25 mouse cellular contexts compared by ENCODE assay signal in the genomic region with DNA sequence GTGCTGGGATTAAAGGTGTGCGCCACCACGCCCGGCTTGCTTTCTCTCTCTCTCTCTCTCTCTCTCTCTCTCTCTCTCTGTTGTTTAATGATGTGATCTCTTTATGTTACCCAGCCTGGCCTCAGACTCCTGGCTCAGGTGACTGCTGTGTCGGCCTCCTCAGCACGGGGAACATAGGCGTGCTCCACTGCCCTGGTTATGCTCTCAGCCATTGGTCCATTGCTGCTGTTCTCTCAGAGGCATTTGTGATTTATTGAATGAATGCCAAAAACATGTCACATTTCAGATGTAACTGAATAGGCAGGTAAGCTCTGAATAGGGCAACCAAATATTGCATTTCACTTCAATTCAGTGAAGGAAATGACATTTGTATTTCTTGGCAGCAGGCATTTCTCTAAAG. TPM values are rescaled to one million over a fixed set of nuclear protein-coding genes. Genes with fewer than 3 reads are reported as not detected.
DNase-seq lines count a peak whose midpoint lies in the region; ATAC-seq and TF ChIP-seq lines count a peak whose summit lies in the region.
"Had no signal": no experiment of that assay in that cellular context is flagged by ENCODE, and none has a peak within 500 bp of the region (broad histone marks: within the 10 kb centered on the region; RNA-seq: fewer than 3 reads in every experiment).

No protein-coding gene starts in this region.

- H3K4me2 ChIP-seq in embryonic facial prominence, embryonic 12.5 days (replicated peaks), result no peak overlapping the region
- H3K4me2 ChIP-seq in heart, embryonic 16.5 days (ENCODE audit: low read depth, low read length), result no peak overlapping the region
- H3K4me2 ChIP-seq in midbrain, postnatal 0 days (ENCODE audit: low read depth, low read length, poor library complexity, severe bottlenecking), result no peak overlapping the region
- no peak overlapping the region for H3K4me2 ChIP-seq in midbrain, embryonic 11.5 days
- no peak overlapping the region for H3K4me2 ChIP-seq in stomach, postnatal 0 days (replicated peaks; ENCODE audit: low read depth)
- H3K4me2 ChIP-seq: embryonic facial prominence, embryonic 15.5 days; forebrain, embryonic 12.5 days; forebrain, embryonic 15.5 days; heart, embryonic 12.5 days; heart, embryonic 15.5 days; hindbrain, embryonic 14.5 days had no signal

- 84% methylated on average over 6 of the region's 6 CpGs for WGBS in embryonic facial prominence, embryonic 12.5 days
- 97% methylated on average over 6 of the region's 6 CpGs for WGBS in embryonic facial prominence, embryonic 10.5 days
- 81% methylated on average over 6 of the region's 6 CpGs for WGBS in heart, embryonic 16.5 days
- WGBS in midbrain, postnatal 0 days, result 81% methylated on average over 6 of the region's 6 CpGs
- 90% methylated on average over 4 of the region's 6 CpGs for WGBS in midbrain, embryonic 11.5 days
- WGBS in stomach, postnatal 0 days, result 74% methylated on average over 6 of the region's 6 CpGs

- H3K4me3 ChIP-seq in embryonic facial prominence, embryonic 12.5 days, result no peak overlapping the region
- no peak overlapping the region for H3K4me3 ChIP-seq in embryonic facial prominence, embryonic 10.5 days
- H3K4me3 ChIP-seq in heart, embryonic 16.5 days (ENCODE audit: low read length), result no peak overlapping the region
- no peak overlapping the region for H3K4me3 ChIP-seq in midbrain, postnatal 0 days (ENCODE audit: low read depth, low read length)
- H3K4me3 ChIP-seq in midbrain, embryonic 11.5 days (ENCODE audit: low read depth, low read length), result no peak overlapping the region
- no peak overlapping the region for H3K4me3 ChIP-seq in stomach, postnatal 0 days (ENCODE audit: low read depth, low read length)
- H3K4me3 ChIP-seq: embryonic facial prominence, embryonic 15.5 days; erythroblast, embryonic 14.5 days; forebrain, embryonic 12.5 days; forebrain, embryonic 15.5 days; heart, embryonic 12.5 days; heart, embryonic 15.5 days; hindbrain, embryonic 10.5 days had no signal

- intact Hi-C loops in heart, postnatal 25 days (cut with DNase I), result loop anchor here (2.0 kb wide), 1 partner anchor 27 kb away; no protein-coding TSS in a partner anchor

- no peaks in the 10 kb centered on the region for H3K9me3 ChIP-seq in embryonic facial prominence, embryonic 12.5 days
- H3K9me3 ChIP-seq in embryonic facial prominence, embryonic 10.5 days, result no peaks in the 10 kb centered on the region
- no peaks in the 10 kb centered on the region for H3K9me3 ChIP-seq in heart, embryonic 16.5 days (replicated peaks; ENCODE audit: control insufficient read depth, low read length)
- H3K9me3 ChIP-seq in midbrain, postnatal 0 days (ENCODE audit: low read length), result no peaks in the 10 kb centered on the region
- no peaks in the 10 kb centered on the region for H3K9me3 ChIP-seq in midbrain, embryonic 11.5 days (ENCODE audit: control insufficient read depth, low read length)
- no peaks in the 10 kb centered on the region for H3K9me3 ChIP-seq in stomach, postnatal 0 days (ENCODE audit: control insufficient read depth, low read length)
- H3K9me3 ChIP-seq: embryonic facial prominence, embryonic 15.5 days; forebrain, embryonic 12.5 days; forebrain, embryonic 15.5 days; heart, embryonic 12.5 days; heart, embryonic 15.5 days; hindbrain, embryonic 10.5 days had no signal

- H3K27me3 ChIP-seq in embryonic facial prominence, embryonic 12.5 days, result no peaks in the 10 kb centered on the region
- H3K27me3 ChIP-seq in embryonic facial prominence, embryonic 10.5 days (replicated peaks; ENCODE audit: low read depth, poor library complexity, severe bottlenecking), result no peaks in the 10 kb centered on the region
- no peaks in the 10 kb centered on the region for H3K27me3 ChIP-seq in heart, embryonic 16.5 days (ENCODE audit: control insufficient read depth, insufficient read depth, low read length)
- no peaks in the 10 kb centered on the region for H3K27me3 ChIP-seq in midbrain, postnatal 0 days (ENCODE audit: insufficient read depth, low read length)
- H3K27me3 ChIP-seq in midbrain, embryonic 11.5 days (ENCODE audit: control insufficient read depth, insufficient read depth, low read length), result no peaks in the 10 kb centered on the region
- no peaks in the 10 kb centered on the region for H3K27me3 ChIP-seq in stomach, postnatal 0 days (ENCODE audit: control insufficient read depth, insufficient read depth, low read length)
- H3K27me3 ChIP-seq: embryonic facial prominence, embryonic 15.5 days; forebrain, embryonic 12.5 days; forebrain, embryonic 15.5 days; heart, embryonic 12.5 days; heart, embryonic 15.5 days had no signal

- no peaks in the 10 kb centered on the region for H3K4me1 ChIP-seq in embryonic facial prominence, embryonic 12.5 days
- H3K4me1 ChIP-seq in embryonic facial prominence, embryonic 10.5 days, result peaks cover 3% of the 10 kb centered on the region; the same call in 1 of the 2 replicates
- no peaks in the 10 kb centered on the region for H3K4me1 ChIP-seq in heart, embryonic 16.5 days (ENCODE audit: control insufficient read depth, insufficient read depth, low read length)
- no peaks in the 10 kb centered on the region for H3K4me1 ChIP-seq in midbrain, postnatal 0 days (ENCODE audit: insufficient read depth, low read length)
- peaks cover 7% of the 10 kb centered on the region for H3K4me1 ChIP-seq in midbrain, embryonic 11.5 days (ENCODE audit: control insufficient read depth, insufficient read depth, low read length)
- H3K4me1 ChIP-seq in stomach, postnatal 0 days (replicated peaks; ENCODE audit: control insufficient read depth, insufficient read depth), result no peaks in the 10 kb centered on the region
- H3K4me1 ChIP-seq: embryonic facial prominence, embryonic 15.5 days; hindbrain, embryonic 10.5 days had no signal

- no peak for DNase-seq in embryonic facial prominence, embryonic 10.5 days (ENCODE audit: low spot score)
- DNase-seq in heart, postnatal 25 days (ENCODE audit: low spot score), result no peak
- no peak for DNase-seq in midbrain, postnatal 0 days (ENCODE audit: low spot score)
- DNase-seq in midbrain, embryonic 11.5 days (ENCODE audit: low spot score, missing footprints), result no peak
- DNase-seq in stomach, postnatal 0 days (ENCODE audit: low spot score), result peak; percentile 26
- no peak for DNase-seq in kidney, adult 11 months
- DNase-seq: adrenal gland, adult 8-10 months; adrenal gland, postnatal 25 days; cerebellum, adult 18-20 months; cerebellum, adult 9-10 months; cerebellum, postnatal 14 days; gastrocnemius, postnatal 25 days; heart, postnatal 36 days had no signal

- peak; percentile 56; the same call in 1 of the 2 replicates for ATAC-seq in embryonic facial prominence, embryonic 12.5 days (ENCODE audit: insufficient number of reproducible peaks, insufficient read depth, low FRiP score, low TSS enrichment)
- no peak for ATAC-seq in heart, embryonic 16.5 days (replicated peaks; ENCODE audit: extremely low read depth, insufficient read depth, low FRiP score)
- ATAC-seq in midbrain, postnatal 0 days (ENCODE audit: low FRiP score), result peak; percentile 31; the same call in 1 of the 2 replicates
- ATAC-seq in midbrain, embryonic 11.5 days (ENCODE audit: low FRiP score), result no peak
- ATAC-seq in stomach, postnatal 0 days (ENCODE audit: low FRiP score, low TSS enrichment), result peak; percentile 59; the same call in 1 of the 2 replicates
- ATAC-seq: activated CD4-positive, CD25-positive, alpha-beta regulatory T cell, adult 4 months; forebrain, embryonic 15.5 days; intestine, postnatal 0 days had no signal

- TF ChIP-seq EP300 in stomach, postnatal 0 days (optimal IDR thresholded peaks at IDR 0.05), result no peak

- peaks cover 6% of the 10 kb centered on the region for H3K36me3 ChIP-seq in embryonic facial prominence, embryonic 12.5 days
- H3K36me3 ChIP-seq in embryonic facial prominence, embryonic 10.5 days (replicated peaks), result peaks cover 39% of the 10 kb centered on the region
- H3K36me3 ChIP-seq in heart, embryonic 16.5 days (ENCODE audit: control insufficient read depth, insufficient read depth), result no peaks in the 10 kb centered on the region; the same call in 1 of the 2 replicates
- no peaks in the 10 kb centered on the region; the same call in 1 of the 2 replicates for H3K36me3 ChIP-seq in midbrain, postnatal 0 days (ENCODE audit: insufficient read depth, low read length)
- no peaks in the 10 kb centered on the region for H3K36me3 ChIP-seq in midbrain, embryonic 11.5 days (ENCODE audit: control insufficient read depth, insufficient read depth, low read length)
- H3K36me3 ChIP-seq in stomach, postnatal 0 days (ENCODE audit: control insufficient read depth, insufficient read depth, low read length), result no peaks in the 10 kb centered on the region
- H3K36me3 ChIP-seq: forebrain, embryonic 12.5 days; forebrain, embryonic 15.5 days had no signal

- no peak overlapping the region for H3K9ac ChIP-seq in embryonic facial prominence, embryonic 12.5 days
- no peak overlapping the region for H3K9ac ChIP-seq in heart, embryonic 16.5 days (ENCODE audit: low read length)
- H3K9ac ChIP-seq in midbrain, postnatal 0 days (replicated peaks; ENCODE audit: low read length, poor library complexity, severe bottlenecking), result no peak overlapping the region
- no peak overlapping the region for H3K9ac ChIP-seq in midbrain, embryonic 11.5 days (ENCODE audit: low read length)
- H3K9ac ChIP-seq in stomach, postnatal 0 days (ENCODE audit: low read length), result no peak overlapping the region
- H3K9ac ChIP-seq: embryonic facial prominence, embryonic 15.5 days; forebrain, embryonic 12.5 days; forebrain, embryonic 15.5 days; heart, embryonic 12.5 days; heart, embryonic 15.5 days; hindbrain, embryonic 14.5 days had no signal

- H3K27ac ChIP-seq in embryonic facial prominence, embryonic 12.5 days, result no peak overlapping the region
- no peak overlapping the region for H3K27ac ChIP-seq in embryonic facial prominence, embryonic 10.5 days (replicated peaks)
- H3K27ac ChIP-seq in heart, embryonic 16.5 days (ENCODE audit: low read length), result 0 out of 2 replicates have a peak overlapping the region, but pooled peaks have one; percentile 25
- H3K27ac ChIP-seq in midbrain, postnatal 0 days (ENCODE audit: low read depth, low read length), result no peak overlapping the region
- no peak overlapping the region for H3K27ac ChIP-seq in midbrain, embryonic 11.5 days (ENCODE audit: low read depth, low read length)
- H3K27ac ChIP-seq in stomach, postnatal 0 days (replicated peaks), result no peak overlapping the region
- H3K27ac ChIP-seq: embryonic facial prominence, embryonic 15.5 days; forebrain, embryonic 12.5 days; forebrain, embryonic 15.5 days; hindbrain, embryonic 10.5 days; hindbrain, embryonic 14.5 days had no signal

- no peak for TF ChIP-seq CTCF in midbrain, postnatal 0 days (IDR thresholded peaks at IDR 0.05)
- TF ChIP-seq CTCF in stomach, postnatal 0 days (IDR thresholded peaks at IDR 0.05; ENCODE audit: low read depth), result no peak

RNA-seq across cellular contexts. Expression of gene Mrps27, which starts 41.3 kb away (rescaled TPM):
- polyA plus RNA-seq in embryonic facial prominence, embryonic 12.5 days (2016; fragmentation: Nextera tagmentation; extraction: Ambion mirVana), result 63.2 and 64.2 TPM in 2 replicates
- 82.8 and 88.2 TPM in 2 replicates for polyA plus RNA-seq in embryonic facial prominence, embryonic 10.5 days (2016; fragmentation: Nextera tagmentation; extraction: Ambion mirVana)
- 96.5 and 97.0 TPM in 2 replicates for polyA plus RNA-seq in heart, embryonic 16.5 days (2015; fragmentation: Nextera tagmentation; extraction: Ambion mirVana)
- 10 to 100 TPM; 49.1 to 49.8 TPM for total RNA-seq in heart, postnatal 25 days (2021)
- 19.6 and 21.9 TPM in 2 replicates for total RNA-seq in midbrain, postnatal 0 days (2014; rRNA removed)
- 37.4 and 38.7 TPM in 2 replicates for polyA plus RNA-seq in midbrain, postnatal 0 days (2015; fragmentation: Nextera tagmentation; extraction: Ambion mirVana)
- 60.1 and 64.1 TPM in 2 replicates for polyA plus RNA-seq in midbrain, embryonic 11.5 days (2014; fragmentation: Nextera tagmentation; extraction: Ambion mirVana)
- polyA plus RNA-seq in stomach, postnatal 0 days (2015; fragmentation: Nextera tagmentation; extraction: Ambion mirVana), result 29.9 and 30.8 TPM in 2 replicates

RNA-seq across cellular contexts. Expression of gene Ptcd2, which starts 41.4 kb away (rescaled TPM):
- 46.4 and 47.9 TPM in 2 replicates for polyA plus RNA-seq in embryonic facial prominence, embryonic 12.5 days (2016; fragmentation: Nextera tagmentation; extraction: Ambion mirVana)
- polyA plus RNA-seq in embryonic facial prominence, embryonic 10.5 days (2016; fragmentation: Nextera tagmentation; extraction: Ambion mirVana), result 52.9 and 55.0 TPM in 2 replicates
- 78.8 and 79.2 TPM in 2 replicates for polyA plus RNA-seq in heart, embryonic 16.5 days (2015; fragmentation: Nextera tagmentation; extraction: Ambion mirVana)
- total RNA-seq in heart, postnatal 25 days (2021), result 10 to 100 TPM; 49.9 to 51.6 TPM
- 41.8 and 48.9 TPM in 2 replicates for total RNA-seq in midbrain, postnatal 0 days (2014; rRNA removed)
- polyA plus RNA-seq in midbrain, postnatal 0 days (2015; fragmentation: Nextera tagmentation; extraction: Ambion mirVana), result 51.5 and 52.8 TPM in 2 replicates
- 54.1 and 55.9 TPM in 2 replicates for polyA plus RNA-seq in midbrain, embryonic 11.5 days (2014; fragmentation: Nextera tagmentation; extraction: Ambion mirVana)
- polyA plus RNA-seq in stomach, postnatal 0 days (2015; fragmentation: Nextera tagmentation; extraction: Ambion mirVana), result 30.1 and 31.0 TPM in 2 replicates

Comparison
In these comparisons a context has a peak if more than half of its experiments do, and no peak if none do; other contexts are left out.
1. ATAC-seq: peak in embryonic facial prominence, embryonic 12.5 days (single experiment), midbrain, postnatal 0 days (single experiment) and stomach, postnatal 0 days (single experiment); none in heart, embryonic 16.5 days (single experiment) and midbrain, embryonic 11.5 days (single experiment).